Mouse (Mus musculus) cortical plate, adult 2 months (tissue): Measurements from ENCODE around the gene Adgre5. TPM values are rescaled to one million over a fixed set of nuclear protein-coding genes. Genes with fewer than 3 reads are reported as not detected.

Source experiments
- H3K27ac ChIP-seq: fragments of 200-500 bp; 2 replicates; pipeline ENCODE4 v1.5.1; 2012; ENCODE audit warnings: low read length, control low read depth, inconsistent platforms; ENCODE audit not compliant: insufficient read depth
- H3K4me1 ChIP-seq: fragments of 200-500 bp; 2 replicates; pipeline ENCODE4 v1.6.1; 2011; ENCODE audit warnings: low read length; ENCODE audit not compliant: control insufficient read depth, insufficient read depth
- H3K4me3 ChIP-seq: fragments of 200-500 bp; 2 replicates; pipeline ENCODE4 v1.5.1; 2011; ENCODE audit warnings: mild to moderate bottlenecking, low read length, control low read depth; ENCODE audit not compliant: insufficient read depth
- CTCF ChIP-seq: fragments of 200-500 bp; IDR thresholded peaks from 2 replicates; pipeline ENCODE4 v1.5.1; 2011; ENCODE audit warnings: mild to moderate bottlenecking, control low read depth, low read length; ENCODE audit not compliant: insufficient read depth; ENCODE audit errors: extremely low read depth
- POLR2A ChIP-seq: fragments of 200-500 bp; IDR thresholded peaks from 2 replicates; pipeline ENCODE4 v1.6.1; 2011; ENCODE audit warnings: mild to moderate bottlenecking, low read length, control low read depth; ENCODE audit not compliant: insufficient read depth; ENCODE audit errors: extremely low read depth
- polyA plus RNA-seq: library from polyadenylated mRNA; depleted of rRNA; stranded (reverse); fragments of >200 nt; gene quantifications from 2 replicates; pipeline ENCODE4 v1.2.3, GENCODE M21; 2012; rRNA removed

Gene Adgre5
- polyA plus RNA-seq, 1 experiment = 26.9 TPM

GRCm38 (mm10) chr8:83681099-83681498 lies 60.0 kb downstream of the Adgre5 start:
- TF ChIP-seq CTCF (no peak), POLR2A (no peak)
- Histone ChIP-seq H3K27ac (no peak overlapping the region), H3K4me1 (peaks cover 5% of the 10 kb centered on the region; the same call in 1 of the 2 replicates), H3K4me3 (no peak overlapping the region)

GRCm38 (mm10) chr8:83680603-83681002 lies 60.5 kb downstream of the Adgre5 start:
- TF ChIP-seq CTCF = no peak
- TF ChIP-seq POLR2A = no peak
- peak overlapping the region; percentile 0; the same call in 1 of the 2 replicates for H3K27ac ChIP-seq
- no peak overlapping the region for H3K4me3 ChIP-seq
- peaks cover 5% of the 10 kb centered on the region; the same call in 1 of the 2 replicates for H3K4me1 ChIP-seq

GRCm38 (mm10) chr8:83679866-83680265 lies 61.3 kb downstream of the Adgre5 start:
- H3K4me3 ChIP-seq = no peak overlapping the region
- H3K4me1 ChIP-seq = peaks cover 7% of the 10 kb centered on the region
- TF ChIP-seq POLR2A (no peak), CTCF (no peak)
- H3K27ac ChIP-seq = no peak overlapping the region

- Histone ChIP-seq H3K27ac (peak overlapping the region; percentile 58; the same call in 1 of the 2 replicates), H3K4me3 (no peak overlapping the region), H3K4me1 (peaks cover 7% of the 10 kb centered on the region)
- TF ChIP-seq POLR2A (no peak), CTCF (no peak)
Observed at GRCm38 (mm10) chr8:83674497-83674896, 66.6 kb downstream of the Adgre5 start.

Other genes with a start within 250 kb of the Adgre5 start
- gene Olfr370, start 205.5 kb downstream of the Adgre5 start, polyA plus RNA-seq = not detected in 2 replicates
- 324 and 325 TPM in 2 replicates for gene Ndufb7, start 174.7 kb downstream of the Adgre5 start, polyA plus RNA-seq
- 854 and 882 TPM in 2 replicates for gene Tecr, start 133.4 kb downstream of the Adgre5 start, polyA plus RNA-seq
- 39.7 and 41.9 TPM in 2 replicates for gene Dnajb1, start 133.1 kb downstream of the Adgre5 start, polyA plus RNA-seq
- 93.6 and 94.6 TPM in 2 replicates for gene Gipc1, start 88.6 kb downstream of the Adgre5 start, polyA plus RNA-seq
- 1.6 and 2.2 TPM in 2 replicates for gene Ptger1, start 74.6 kb downstream of the Adgre5 start, polyA plus RNA-seq
- 60.8 and 70.2 TPM in 2 replicates for gene Pkn1, start 42.1 kb downstream of the Adgre5 start, polyA plus RNA-seq
- gene Ddx39, start 26.1 kb downstream of the Adgre5 start, polyA plus RNA-seq = 26.5 and 29.0 TPM in 2 replicates
- 236 and 241 TPM in 2 replicates for gene Adgrl1, start 158.8 kb upstream of the Adgre5 start, polyA plus RNA-seq
- gene Gm10644, start 213.9 kb upstream of the Adgre5 start, polyA plus RNA-seq = 0.52 and 0.62 TPM in 2 replicates
- gene Asf1b, start 214.2 kb upstream of the Adgre5 start, polyA plus RNA-seq = 1.2 and 1.4 TPM in 2 replicates
- 181 and 183 TPM in 2 replicates for gene Prkaca, start 231.7 kb upstream of the Adgre5 start, polyA plus RNA-seq